Mouse (Mus musculus) MEL (cell line): ENCODE measurements around the gene Itpr1. TPM values are rescaled to one million over a fixed set of nuclear protein-coding genes. Genes with fewer than 3 reads are reported as not detected.

Experiments
- DNase-seq: peaks from one replicate; pipeline ENCODE4 v3.0.0; 2011; ENCODE audit warnings: low read depth, low spot score
- H3K27ac ChIP-seq: 2 replicates; pipeline ENCODE4 v1.5.1; 2012; ENCODE audit warnings: low read depth, mild to moderate bottlenecking, control low read depth, low read length, moderate library complexity; ENCODE audit not compliant: control insufficient read depth
- H3K27me3 ChIP-seq, 2 experiments: fragments of 150-350 bp in 1 of 2; sonication (generic) in 1 of 2; 2 replicates each; pipeline ENCODE4 v1.6.1; 2012; ENCODE audit warnings: low read length in 2 of 2, mild to moderate bottlenecking in 2 of 2, improper control_type of control experiment in 1 of 2, moderate library complexity in 1 of 2; ENCODE audit not compliant: insufficient read depth in 2 of 2, control insufficient read depth in 1 of 2
- H3K36me3 ChIP-seq, 2 experiments: 2 replicates each; pipeline ENCODE4 v1.6.1; 2012 to 2014; ENCODE audit warnings: low read length in 2 of 2, improper control_type of control experiment in 1 of 2, inconsistent platforms in 1 of 2, mild to moderate bottlenecking in 1 of 2; ENCODE audit not compliant: insufficient read depth in 2 of 2, control insufficient read depth in 1 of 2
- H3K4me1 ChIP-seq, 2 experiments: fragments of 150-350 bp in 1 of 2; sonication (generic) in 1 of 2; 2 replicates each; pipeline ENCODE4 v1.6.1; 2012; ENCODE audit warnings: low read length in 2 of 2, improper control_type of control experiment in 1 of 2, mild to moderate bottlenecking in 1 of 2; ENCODE audit not compliant: insufficient read depth in 2 of 2, control insufficient read depth in 1 of 2
- H3K4me3 ChIP-seq, 2 experiments: fragments of 150-350 bp in 1 of 2; sonication (generic) in 1 of 2; 2 replicates each; pipeline ENCODE4 v1.5.1; 2012; ENCODE audit warnings: low read depth in 2 of 2, low read length in 2 of 2, mild to moderate bottlenecking in 2 of 2, moderate library complexity in 2 of 2, control low read depth in 1 of 2, improper control_type of control experiment in 1 of 2; ENCODE audit not compliant: control insufficient read depth in 1 of 2, insufficient read depth in 1 of 2
- H3K79me2 ChIP-seq: 2 replicates; pipeline ENCODE4 v1.6.1; 2012; ENCODE audit warnings: mild to moderate bottlenecking, low read length, moderate library complexity; ENCODE audit not compliant: control insufficient read depth, poor library complexity, insufficient read depth
- H3K9ac ChIP-seq: 2 replicates; pipeline ENCODE4 v1.6.1; 2012; ENCODE audit warnings: low read depth, mild to moderate bottlenecking, control low read depth, low read length, moderate library complexity; ENCODE audit not compliant: control insufficient read depth, poor library complexity, severe bottlenecking
- H3K9me3 ChIP-seq: fragments of 150-350 bp; sonication (generic); replicated peaks from 2 replicates; pipeline ENCODE4 v1.6.1; 2012; ENCODE audit warnings: mild to moderate bottlenecking, low read length, improper control_type of control experiment, moderate library complexity; ENCODE audit not compliant: insufficient read depth
- CHD2 ChIP-seq: IDR thresholded peaks from 2 replicates; pipeline ENCODE4 v1.6.1; 2011; ENCODE audit warnings: low read length, improper control_type of control experiment
- E2F4 ChIP-seq: IDR thresholded peaks from 2 replicates; pipeline ENCODE4 v1.6.1; 2011; ENCODE audit warnings: low read depth, low read length, improper control_type of control experiment, borderline replicate concordance
- ELF1 ChIP-seq: IDR thresholded peaks from 2 replicates; pipeline ENCODE4 v1.6.1; 2014; ENCODE audit warnings: low read depth, mild to moderate bottlenecking, inconsistent platforms, low read length, improper control_type of control experiment, moderate library complexity
- EP300 ChIP-seq, 2 experiments: IDR thresholded peaks; 2 replicates each; pipeline ENCODE4 v1.6.1; 2011; ENCODE audit warnings: improper control_type of control experiment in 2 of 2, low read length in 2 of 2, low read depth in 1 of 2, mild to moderate bottlenecking in 1 of 2
- ETS1 ChIP-seq: IDR thresholded peaks from 2 replicates; pipeline ENCODE4 v1.6.1; 2012; ENCODE audit warnings: low read depth, mild to moderate bottlenecking, inconsistent platforms, low read length, improper control_type of control experiment, moderate library complexity
- GABPA ChIP-seq: IDR thresholded peaks from 2 replicates; pipeline ENCODE4 v1.6.1; 2012; ENCODE audit warnings: low read depth, mild to moderate bottlenecking, inconsistent platforms, low read length, improper control_type of control experiment, moderate library complexity
- GATA1 ChIP-seq: IDR thresholded peaks from 2 replicates; pipeline ENCODE4 v1.6.1; 2011; ENCODE audit warnings: low read depth, low read length, improper control_type of control experiment
- HCFC1 ChIP-seq: IDR thresholded peaks from 2 replicates; pipeline ENCODE4 v1.6.1; 2012; ENCODE audit warnings: low read depth, mild to moderate bottlenecking, inconsistent platforms, low read length, improper control_type of control experiment, moderate library complexity
- MAFK ChIP-seq: IDR thresholded peaks from 2 replicates; pipeline ENCODE4 v1.6.1; 2011; ENCODE audit warnings: low read depth, mild to moderate bottlenecking, low read length, improper control_type of control experiment, borderline replicate concordance
- MAX ChIP-seq: IDR thresholded peaks from 2 replicates; pipeline ENCODE4 v1.6.1; 2011; ENCODE audit warnings: low read length, improper control_type of control experiment
- MAZ ChIP-seq: IDR thresholded peaks from 2 replicates; pipeline ENCODE4 v1.6.1; 2012; ENCODE audit warnings: low read depth, mild to moderate bottlenecking, inconsistent platforms, low read length, improper control_type of control experiment
- MXI1 ChIP-seq: IDR thresholded peaks from 2 replicates; pipeline ENCODE4 v1.6.1; 2011; ENCODE audit warnings: mild to moderate bottlenecking, low read depth, low read length, improper control_type of control experiment
- MYB ChIP-seq: IDR thresholded peaks from 2 replicates; pipeline ENCODE4 v1.6.1; 2011; ENCODE audit warnings: mild to moderate bottlenecking, low read depth, low read length, improper control_type of control experiment
- MYC ChIP-seq: IDR thresholded peaks from 2 replicates; pipeline ENCODE4 v1.6.1; 2011; ENCODE audit warnings: low read depth, mild to moderate bottlenecking, low read length, improper control_type of control experiment, moderate library complexity
- NELFE ChIP-seq: IDR thresholded peaks from 2 replicates; pipeline ENCODE4 v1.6.1; 2011; ENCODE audit warnings: low read depth, low read length, improper control_type of control experiment
- POLR2A ChIP-seq, 2 experiments: IDR thresholded peaks; 2 replicates each; pipeline ENCODE4 v1.6.1; 2011 to 2012; ENCODE audit warnings: low read length in 2 of 2, mild to moderate bottlenecking in 2 of 2, control low read depth in 1 of 2, improper control_type of control experiment in 1 of 2, low read depth in 1 of 2, moderate library complexity in 1 of 2; ENCODE audit not compliant: control insufficient read depth in 1 of 2, insufficient read depth in 1 of 2, poor library complexity in 1 of 2
- POLR2AphosphoS2 ChIP-seq: IDR thresholded peaks from 2 replicates; pipeline ENCODE4 v1.6.1; 2011; ENCODE audit warnings: low read length, improper control_type of control experiment
- RAD21 ChIP-seq: IDR thresholded peaks from 2 replicates; pipeline ENCODE4 v1.6.1; 2011; ENCODE audit warnings: mild to moderate bottlenecking, low read depth, low read length, improper control_type of control experiment
- SMC3 ChIP-seq: IDR thresholded peaks from 2 replicates; pipeline ENCODE4 v1.6.1; 2011; ENCODE audit warnings: low read depth, low read length, improper control_type of control experiment
- TAL1 ChIP-seq: IDR thresholded peaks from 2 replicates; pipeline ENCODE4 v1.6.1; 2012; ENCODE audit warnings: mild to moderate bottlenecking, inconsistent platforms, low read length, moderate library complexity, mixed read lengths
- UBTF ChIP-seq: IDR thresholded peaks from 2 replicates; pipeline ENCODE4 v1.6.1; 2012; ENCODE audit warnings: low read depth, mild to moderate bottlenecking, inconsistent platforms, low read length, improper control_type of control experiment, moderate library complexity, borderline replicate concordance; ENCODE audit not compliant: insufficient read depth
- ZC3H11A ChIP-seq: IDR thresholded peaks from 2 replicates; pipeline ENCODE4 v1.6.1; 2012; ENCODE audit warnings: low read depth, mild to moderate bottlenecking, inconsistent platforms, low read length, improper control_type of control experiment
- ZKSCAN1 ChIP-seq: IDR thresholded peaks from 2 replicates; pipeline ENCODE4 v1.6.1; 2012; ENCODE audit warnings: low read depth, mild to moderate bottlenecking, inconsistent platforms, low read length, improper control_type of control experiment, moderate library complexity
- ZMIZ1 ChIP-seq: IDR thresholded peaks from 2 replicates; pipeline ENCODE4 v1.6.1; 2012; ENCODE audit warnings: low read depth, mild to moderate bottlenecking, inconsistent platforms, low read length, improper control_type of control experiment, moderate library complexity
- ZNF384 ChIP-seq: IDR thresholded peaks from 2 replicates; pipeline ENCODE4 v1.6.1; 2012; ENCODE audit warnings: low read depth, mild to moderate bottlenecking, inconsistent platforms, low read length, improper control_type of control experiment
- polyA plus RNA-seq, 2 experiments: library from polyadenylated mRNA; stranded (reverse) in 1 of 2; unstranded in 1 of 2; fragments of >175 nt in 1 of 2; fragments of >200 nt in 1 of 2; gene quantifications; 2 replicates each; pipeline versions ENCODE4 v1.2.1 to v1.2.4; 2012; ENCODE audit warnings: low replicate concordance in 2 of 2, low read depth in 1 of 2; ENCODE audit not compliant: insufficient read length in 2 of 2, insufficient read depth in 1 of 2, missing spikeins in 1 of 2
- total RNA-seq: library from RNA; depleted of rRNA; stranded (reverse); fragments of 300-350 nt; gene quantifications from 2 replicates; pipeline ENCODE4 v1.2.3, GENCODE M21; 2012

Gene Itpr1
- total and polyA plus RNA-seq, 3 experiments, result 15.6 to 19.0 TPM; not detected in 1

GRCm38 (mm10) chr6:108233070-108233469 lies 20.2 kb downstream of the Itpr1 start:
- Histone ChIP-seq H3K79me2 (no peaks in the 10 kb centered on the region), H3K4me3 (no peak overlapping the region), H3K27me3 (no peaks in the 10 kb centered on the region), H3K36me3 (no peaks in the 10 kb centered on the region), H3K9ac (no peak overlapping the region), H3K9me3 (no peaks in the 10 kb centered on the region), H3K4me1 (no peaks in the 10 kb centered on the region), H3K27ac (no peak overlapping the region)
- TF ChIP-seq SMC3 (no peak), ELF1 (no peak), MAFK (no peak), NELFE (no peak), MYB (no peak), MYC (no peak), ZMIZ1 (no peak), TAL1 (no peak), RAD21 (no peak), ZC3H11A (no peak), EP300 (IDR thresholded peaks at IDR 0.05; ENCODE audit: low read depth in 1 of 2, low read length in 2 of 2) (no peak)
- DNase-seq, result no peak

- no peak overlapping the region for H3K9ac ChIP-seq
- TF ChIP-seq ETS1 (no peak), E2F4 (no peak), MXI1 (no peak), ZKSCAN1 (no peak), POLR2A (IDR thresholded peaks at IDR 0.05; ENCODE audit: control insufficient read depth in 1 of 2, insufficient read depth in 1 of 2, low read depth in 1 of 2, low read length in 2 of 2, poor library complexity in 1 of 2) (no peak), GATA1 (no peak), NELFE (no peak)
- TF ChIP-seq, all 39 proteins: peak for 0
- H3K27me3 ChIP-seq, result no peaks in the 10 kb centered on the region
- no peak for DNase-seq
- H3K4me1 ChIP-seq, result no peaks in the 10 kb centered on the region
- no peak overlapping the region for H3K4me3 ChIP-seq
- no peak overlapping the region for H3K27ac ChIP-seq
- H3K36me3 ChIP-seq, result no peaks in the 10 kb centered on the region
- no peaks in the 10 kb centered on the region for H3K9me3 ChIP-seq
- no peaks in the 10 kb centered on the region for H3K79me2 ChIP-seq
These were observed 21.6 kb downstream of the Itpr1 start for GRCm38 (mm10) chr6:108234536-108234935.

- no peaks in the 10 kb centered on the region for H3K36me3 ChIP-seq
- H3K9ac ChIP-seq, result no peak overlapping the region
- H3K27me3 ChIP-seq, result no peaks in the 10 kb centered on the region
- H3K4me1 ChIP-seq, result no peaks in the 10 kb centered on the region
- no peak overlapping the region for H3K27ac ChIP-seq
- H3K79me2 ChIP-seq, result no peaks in the 10 kb centered on the region
- TF ChIP-seq MXI1, result no peak
- no peak for TF ChIP-seq MAFK
- TF ChIP-seq ZMIZ1, result no peak
- no peak for TF ChIP-seq POLR2AphosphoS2
- no peak for TF ChIP-seq ELF1
- no peak for TF ChIP-seq ZKSCAN1
- TF ChIP-seq GABPA, result no peak
- no peak for TF ChIP-seq HCFC1
- TF ChIP-seq MAZ, result no peak
- no peak for TF ChIP-seq ZNF384
- TF ChIP-seq UBTF, result no peak
- no peak for TF ChIP-seq MYC
- TF ChIP-seq MAX, result no peak
- TF ChIP-seq CHD2, result no peak
- H3K9me3 ChIP-seq, result no peaks in the 10 kb centered on the region
- DNase-seq, result no peak
- no peak overlapping the region for H3K4me3 ChIP-seq
These were observed 22.8 kb downstream of the Itpr1 start for GRCm38 (mm10) chr6:108235680-108236123.
